Mouse (Mus musculus): ENCODE measurements around the gene Ubash3a. TPM values are rescaled to one million over a fixed set of nuclear protein-coding genes. Genes with fewer than 3 reads are reported as not detected.

Ubash3a gene
- 0.63 and 1.1 TPM in 2 replicates for polyA plus RNA-seq (2012; rRNA removed)

DNA sequence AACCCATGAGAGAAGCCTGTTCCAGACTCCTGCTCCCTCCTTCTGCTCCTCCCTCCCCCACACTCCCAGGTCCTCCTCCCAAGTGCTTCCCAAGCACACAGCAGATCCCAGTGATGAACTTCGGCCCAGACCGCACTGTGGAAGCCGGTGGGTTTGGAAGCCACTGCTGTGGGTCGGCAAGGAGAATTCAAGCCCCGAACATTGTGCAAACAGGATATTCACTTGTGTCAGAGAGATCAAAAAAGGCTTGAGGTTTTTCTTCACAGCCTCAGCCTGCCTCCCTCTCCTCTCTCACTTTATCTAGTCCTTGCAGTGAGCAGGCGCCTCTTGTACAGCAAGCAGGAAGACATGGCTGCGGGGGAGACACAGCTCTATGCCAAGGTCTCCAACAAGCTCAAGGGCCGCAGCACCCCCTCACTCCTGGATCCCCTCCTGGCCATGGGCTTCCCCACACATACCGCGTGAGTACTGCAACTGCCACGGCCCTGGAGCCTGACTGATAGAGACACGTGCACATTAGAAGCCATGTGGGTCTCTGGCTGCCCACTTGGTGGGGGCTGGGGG lies at the start of gene Ubash3a:
TSS of gene Ubash3a (plus strand) at position 103 of the 564 bp plus-strand sequence.
- TF ChIP-seq CTCF (IDR thresholded peaks at IDR 0.05; ENCODE audit: insufficient read depth, low read length): no peak
- TF ChIP-seq POLR2A (IDR thresholded peaks at IDR 0.05; ENCODE audit: borderline replicate concordance, extremely low read depth, low read depth, low read length): no peak
- DNase-seq: no peak
- peak within 1 kb of the TSS; percentile 36 for H3K4me3 ChIP-seq (replicated peaks; ENCODE audit: extremely low read depth, low read depth, low read length)
- H3K4me1 ChIP-seq (ENCODE audit: control insufficient read depth, insufficient read depth, low read length): no peaks in the 10 kb centered on the region
- WGBS: 36% methylated on average over 12 of the region's 12 CpGs

DNA sequence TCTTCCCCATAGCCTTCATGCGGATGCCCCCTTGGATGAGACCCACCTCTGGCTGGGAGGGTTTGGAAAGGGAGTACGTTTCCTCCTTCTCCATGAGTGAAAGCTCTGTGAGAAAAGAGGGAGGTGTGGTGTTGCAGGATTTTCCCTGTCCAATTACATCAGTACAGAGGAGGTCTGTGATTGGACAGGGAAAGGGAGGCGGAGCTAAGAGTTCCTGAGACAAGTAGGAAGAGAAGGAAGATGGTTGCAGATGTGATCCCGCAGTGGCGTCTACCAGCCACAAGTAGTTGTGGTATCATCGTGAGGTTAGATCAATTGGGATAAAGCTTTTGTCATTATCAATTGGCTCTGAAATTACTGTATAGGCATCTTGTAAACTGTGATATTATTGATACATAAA lies 49.8 kb upstream of the Ubash3a start:
- 80% methylated on average over 6 of the region's 6 CpGs for WGBS
- TF ChIP-seq POLR2A (IDR thresholded peaks at IDR 0.05; ENCODE audit: borderline replicate concordance, extremely low read depth, low read depth, low read length) (no peak), CTCF (IDR thresholded peaks at IDR 0.05; ENCODE audit: insufficient read depth, low read length) (no peak)
- no peak overlapping the region for H3K4me3 ChIP-seq (replicated peaks; ENCODE audit: extremely low read depth, low read depth, low read length)
- no peaks in the 10 kb centered on the region for H3K4me1 ChIP-seq (ENCODE audit: control insufficient read depth, insufficient read depth, low read length)
- no peak for DNase-seq

DNA sequence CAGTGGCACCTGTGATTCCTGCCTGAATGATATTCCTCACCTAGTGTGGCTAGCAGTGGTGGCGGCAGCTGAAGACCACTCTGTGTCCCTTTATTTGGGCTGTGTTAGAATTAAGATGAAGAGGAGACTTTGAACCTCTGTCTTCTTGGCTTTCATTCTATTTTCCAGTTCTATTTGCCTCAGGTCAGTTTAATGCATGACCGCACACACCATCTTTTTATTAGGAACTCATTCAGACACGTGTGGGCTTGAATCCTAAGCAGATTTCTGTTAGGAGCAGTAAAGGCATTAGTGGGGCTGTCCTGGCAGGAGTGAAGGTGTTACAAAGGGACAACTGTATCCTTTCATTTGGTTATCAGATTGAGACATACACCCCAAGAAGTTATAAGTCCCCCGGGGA lies 47.4 kb upstream of the Ubash3a start:
- WGBS: 83% methylated on average over 4 of the region's 4 CpGs
- DNase-seq: no peak
- Histone ChIP-seq H3K4me3 (replicated peaks; ENCODE audit: extremely low read depth, low read depth, low read length) (no peak overlapping the region), H3K4me1 (ENCODE audit: control insufficient read depth, insufficient read depth, low read length) (no peaks in the 10 kb centered on the region)
- TF ChIP-seq CTCF (IDR thresholded peaks at IDR 0.05; ENCODE audit: insufficient read depth, low read length) (no peak), POLR2A (IDR thresholded peaks at IDR 0.05; ENCODE audit: borderline replicate concordance, extremely low read depth, low read depth, low read length) (no peak)

DNA sequence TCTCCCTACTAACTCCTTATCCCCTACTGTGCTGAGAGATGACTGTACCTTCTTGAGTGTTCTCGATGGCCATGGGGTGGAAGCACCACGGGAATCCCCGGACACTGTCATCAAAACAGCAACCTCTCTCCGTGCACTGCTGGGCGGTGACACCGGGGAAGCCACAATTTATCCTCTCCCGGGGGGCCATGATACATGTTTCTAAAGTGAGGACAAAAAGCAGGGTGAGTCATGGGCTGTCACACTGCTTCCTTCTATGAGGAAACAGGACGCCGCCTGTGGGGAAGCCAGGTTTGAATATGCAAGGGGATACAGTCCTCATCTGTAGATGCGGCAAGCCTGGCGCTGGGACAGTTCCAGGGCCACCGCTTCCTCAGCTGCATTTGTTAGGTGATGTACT lies 45.1 kb upstream of the Ubash3a start:
- no peak for DNase-seq
- no peak for TF ChIP-seq POLR2A (IDR thresholded peaks at IDR 0.05; ENCODE audit: borderline replicate concordance, extremely low read depth, low read depth, low read length)
- no peak for TF ChIP-seq CTCF (IDR thresholded peaks at IDR 0.05; ENCODE audit: insufficient read depth, low read length)
- 54% methylated on average over 12 of the region's 12 CpGs for WGBS
- no peak overlapping the region for H3K4me3 ChIP-seq (replicated peaks; ENCODE audit: extremely low read depth, low read depth, low read length)
- no peaks in the 10 kb centered on the region for H3K4me1 ChIP-seq (ENCODE audit: control insufficient read depth, insufficient read depth, low read length)

DNA sequence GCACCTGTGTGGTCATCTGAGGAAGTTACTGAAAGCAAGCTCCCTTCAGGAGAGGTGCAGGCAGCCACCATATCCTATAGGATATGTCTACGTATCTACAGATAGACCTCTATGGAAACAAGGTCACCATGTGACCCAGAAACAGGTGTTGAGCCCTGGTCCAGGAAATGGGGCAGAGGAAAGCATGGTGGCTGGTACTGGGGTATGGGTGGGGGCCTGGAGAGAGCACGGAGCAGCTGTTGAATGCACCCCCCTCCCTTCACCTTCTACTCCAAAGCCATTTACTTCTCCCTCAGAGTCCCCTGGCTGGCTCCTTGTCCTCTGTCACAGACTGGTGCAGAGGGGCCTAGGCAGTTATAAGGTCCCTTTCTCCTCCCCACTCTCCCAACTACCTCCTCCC lies 43.9 kb upstream of the Ubash3a start:
- H3K4me1 ChIP-seq (ENCODE audit: control insufficient read depth, insufficient read depth, low read length): no peaks in the 10 kb centered on the region
- 70% methylated on average over 2 of the region's 2 CpGs for WGBS
- no peak overlapping the region for H3K4me3 ChIP-seq (replicated peaks; ENCODE audit: extremely low read depth, low read depth, low read length)
- no peak for TF ChIP-seq POLR2A (IDR thresholded peaks at IDR 0.05; ENCODE audit: borderline replicate concordance, extremely low read depth, low read depth, low read length)
- no peak for TF ChIP-seq CTCF (IDR thresholded peaks at IDR 0.05; ENCODE audit: insufficient read depth, low read length)
- no peak for DNase-seq

DNA sequence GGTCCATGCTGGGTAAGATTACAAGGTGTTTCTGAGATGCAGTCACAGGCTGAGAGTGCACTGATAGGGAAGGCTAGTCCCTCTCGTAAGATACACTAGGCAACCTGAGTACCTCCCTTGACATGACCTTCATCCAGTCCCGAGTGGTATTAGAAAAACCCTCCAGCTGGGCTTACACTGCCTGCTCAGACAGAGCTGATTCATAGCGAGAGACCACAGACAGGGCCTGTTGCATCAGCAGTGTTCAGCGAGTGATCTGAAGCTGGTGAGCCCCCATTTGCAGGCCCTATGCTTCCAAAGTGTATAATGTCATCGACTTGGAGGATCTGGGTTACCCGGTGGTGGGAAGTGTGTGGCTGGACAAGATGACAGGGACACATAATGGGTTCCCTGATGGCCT lies 42.5 kb upstream of the Ubash3a start, which contains the start of gene Tff1:
TSS of gene Tff1 (minus strand) at position 151 of the 400 bp plus-strand sequence.
- Histone ChIP-seq H3K4me1 (ENCODE audit: control insufficient read depth, insufficient read depth, low read length) (no peaks in the 10 kb centered on the region), H3K4me3 (replicated peaks; ENCODE audit: extremely low read depth, low read depth, low read length) (no peak within 1 kb of the TSS)
- TF ChIP-seq POLR2A (IDR thresholded peaks at IDR 0.05; ENCODE audit: borderline replicate concordance, extremely low read depth, low read depth, low read length) (no peak), CTCF (IDR thresholded peaks at IDR 0.05; ENCODE audit: insufficient read depth, low read length) (no peak)
- WGBS: 77% methylated on average over 6 of the region's 6 CpGs
- DNase-seq: no peak

DNA sequence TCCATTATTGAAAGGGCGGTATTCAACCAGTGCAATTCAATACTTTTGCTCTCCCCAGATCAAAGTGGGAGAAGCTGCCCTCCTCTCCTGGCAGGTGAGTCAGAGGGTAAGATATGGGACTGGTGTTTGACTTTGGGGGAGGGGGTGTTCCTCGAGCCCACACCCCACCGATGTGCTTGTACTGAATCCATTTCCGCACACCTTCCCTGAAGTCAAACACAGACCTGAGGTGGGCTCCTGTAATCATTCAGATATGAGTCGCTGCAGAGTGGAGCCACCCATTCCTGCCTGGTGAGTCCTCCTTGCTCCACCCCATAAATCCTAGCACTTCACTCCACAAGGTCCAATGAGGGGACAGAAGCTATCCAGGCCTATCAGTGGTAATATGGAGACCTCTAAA lies 37.9 kb upstream of the Ubash3a start:
- Histone ChIP-seq H3K4me1 (ENCODE audit: control insufficient read depth, insufficient read depth, low read length) (no peaks in the 10 kb centered on the region), H3K4me3 (replicated peaks; ENCODE audit: extremely low read depth, low read depth, low read length) (no peak overlapping the region)
- no peak for DNase-seq
- WGBS: 62% methylated on average over 5 of the region's 5 CpGs
- TF ChIP-seq POLR2A (IDR thresholded peaks at IDR 0.05; ENCODE audit: borderline replicate concordance, extremely low read depth, low read depth, low read length) (no peak), CTCF (IDR thresholded peaks at IDR 0.05; ENCODE audit: insufficient read depth, low read length) (no peak)

DNA sequence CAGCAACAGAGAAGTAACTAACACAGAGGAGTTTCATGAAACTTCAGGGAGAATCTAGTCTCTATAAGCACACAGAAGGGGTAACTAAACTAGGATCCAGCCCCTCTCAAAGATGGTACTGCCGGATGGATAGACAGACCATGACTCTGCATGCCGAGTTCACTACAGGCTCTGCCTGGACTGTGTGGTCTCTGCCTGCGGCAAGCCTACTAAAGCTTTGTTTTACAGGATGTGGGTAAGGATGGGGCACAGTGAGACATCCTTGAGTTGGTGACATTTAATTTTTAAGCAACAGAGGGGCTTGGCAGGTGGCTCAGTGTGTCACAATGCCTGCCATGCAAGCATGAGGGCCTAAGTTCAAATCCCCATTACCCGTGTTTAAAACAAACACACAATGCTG lies 31.4 kb upstream of the Ubash3a start:
- no peaks in the 10 kb centered on the region for H3K4me1 ChIP-seq (ENCODE audit: control insufficient read depth, insufficient read depth, low read length)
- DNase-seq: no peak
- 76% methylated on average over 4 of the region's 4 CpGs for WGBS
- no peak overlapping the region for H3K4me3 ChIP-seq (replicated peaks; ENCODE audit: extremely low read depth, low read depth, low read length)
- TF ChIP-seq POLR2A (IDR thresholded peaks at IDR 0.05; ENCODE audit: borderline replicate concordance, extremely low read depth, low read depth, low read length) (no peak), CTCF (IDR thresholded peaks at IDR 0.05; ENCODE audit: insufficient read depth, low read length) (no peak)

DNA sequence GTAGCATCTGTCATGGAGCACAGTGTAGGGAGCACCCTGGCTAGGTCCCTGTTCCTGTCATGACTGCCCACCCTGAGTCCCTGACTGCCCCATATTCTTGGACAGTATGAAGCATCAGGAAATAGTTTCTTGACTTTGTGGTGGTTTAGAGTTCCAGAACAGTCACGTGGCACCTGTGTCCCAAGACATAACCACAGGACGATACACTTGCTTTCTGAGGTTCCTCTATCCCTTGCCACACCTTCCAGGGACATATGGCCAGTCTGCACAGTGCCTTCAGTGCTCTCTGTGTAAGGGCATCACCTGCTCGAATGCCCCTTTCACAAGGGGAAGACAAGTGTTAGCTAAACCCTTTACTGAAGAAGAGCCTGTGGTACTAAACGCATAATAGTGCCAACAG lies 26.2 kb upstream of the Ubash3a start:
- no peak for TF ChIP-seq CTCF (IDR thresholded peaks at IDR 0.05; ENCODE audit: insufficient read depth, low read length)
- TF ChIP-seq POLR2A (IDR thresholded peaks at IDR 0.05; ENCODE audit: borderline replicate concordance, extremely low read depth, low read depth, low read length): no peak
- 78% methylated on average over 4 of the region's 4 CpGs for WGBS
- DNase-seq: no peak

DNA sequence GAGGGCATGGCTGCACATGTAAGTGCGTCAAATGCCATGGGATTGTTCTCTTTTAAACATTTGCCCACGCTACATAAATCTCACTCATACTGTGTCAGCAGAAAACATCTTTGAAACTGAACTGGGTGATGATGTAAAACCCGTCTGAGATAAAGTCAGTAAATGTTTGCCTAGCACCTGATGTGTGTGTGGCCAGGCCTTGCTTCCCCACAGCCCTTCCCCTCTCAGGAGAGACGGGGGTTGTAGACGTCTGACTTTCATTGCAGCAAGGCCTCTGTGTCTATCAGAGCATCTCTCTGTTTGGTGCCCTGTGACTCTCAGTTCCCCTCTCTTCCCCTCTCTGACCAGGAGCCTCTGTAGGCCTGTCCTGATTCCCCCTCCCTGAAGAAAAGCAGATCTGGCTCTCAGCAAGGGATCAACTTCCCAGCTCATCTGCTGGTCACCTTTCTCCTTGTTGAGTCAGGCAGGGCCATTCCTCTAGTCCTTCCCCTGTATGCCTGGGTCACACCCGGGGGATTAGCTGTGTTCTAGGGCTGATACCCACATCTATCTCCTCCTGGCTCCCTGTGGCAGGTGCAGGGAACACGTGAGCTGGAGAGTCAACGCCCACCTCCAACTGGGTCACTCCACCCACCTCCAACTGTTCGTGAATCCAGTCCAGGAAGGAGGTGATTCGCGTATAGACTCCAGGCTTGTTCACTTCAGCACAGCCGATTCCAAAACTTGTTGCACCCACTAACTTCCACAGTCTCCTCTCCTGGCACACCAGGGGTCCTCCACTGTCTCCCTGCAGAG lies 24.3 kb upstream of the Ubash3a start:
- H3K4me1 ChIP-seq (ENCODE audit: control insufficient read depth, insufficient read depth, low read length): no peaks in the 10 kb centered on the region
- DNase-seq: no peak
- TF ChIP-seq POLR2A (IDR thresholded peaks at IDR 0.05; ENCODE audit: borderline replicate concordance, extremely low read depth, low read depth, low read length) (no peak), CTCF (IDR thresholded peaks at IDR 0.05; ENCODE audit: insufficient read depth, low read length) (no peak)
- 47% methylated on average over 12 of the region's 12 CpGs for WGBS
- H3K4me3 ChIP-seq (replicated peaks; ENCODE audit: extremely low read depth, low read depth, low read length): no peak overlapping the region

More for the DNA sequence above, 26.2 kb upstream of the Ubash3a start:
- Histone ChIP-seq H3K4me3 (replicated peaks; ENCODE audit: extremely low read depth, low read depth, low read length) (no peak overlapping the region), H3K4me1 (ENCODE audit: control insufficient read depth, insufficient read depth, low read length) (no peaks in the 10 kb centered on the region)

Measured in lung, adult 2 months (tissue).